Mouse (Mus musculus) activated CD4-positive, CD25-positive, alpha-beta regulatory T cell, adult 4 months (primary cell): ENCODE data around the gene Alpk1. TPM values are rescaled to one million over a fixed set of nuclear protein-coding genes. Genes with fewer than 3 reads are reported as not detected.

Source experiments
- ATAC-seq: one replicate; pipeline ENCODE4 v1.8.0; 2017
- polyA plus RNA-seq, 2 experiments: library from polyadenylated mRNA; unstranded; fragments of 100-300 nt; shearing (Covaris generic); gene quantifications; one replicate each; pipeline ENCODE4 v1.2.1; 2017

Alpk1 gene
- polyA plus RNA-seq, result under 1 TPM; 0.19 to 0.51 TPM

DNA sequence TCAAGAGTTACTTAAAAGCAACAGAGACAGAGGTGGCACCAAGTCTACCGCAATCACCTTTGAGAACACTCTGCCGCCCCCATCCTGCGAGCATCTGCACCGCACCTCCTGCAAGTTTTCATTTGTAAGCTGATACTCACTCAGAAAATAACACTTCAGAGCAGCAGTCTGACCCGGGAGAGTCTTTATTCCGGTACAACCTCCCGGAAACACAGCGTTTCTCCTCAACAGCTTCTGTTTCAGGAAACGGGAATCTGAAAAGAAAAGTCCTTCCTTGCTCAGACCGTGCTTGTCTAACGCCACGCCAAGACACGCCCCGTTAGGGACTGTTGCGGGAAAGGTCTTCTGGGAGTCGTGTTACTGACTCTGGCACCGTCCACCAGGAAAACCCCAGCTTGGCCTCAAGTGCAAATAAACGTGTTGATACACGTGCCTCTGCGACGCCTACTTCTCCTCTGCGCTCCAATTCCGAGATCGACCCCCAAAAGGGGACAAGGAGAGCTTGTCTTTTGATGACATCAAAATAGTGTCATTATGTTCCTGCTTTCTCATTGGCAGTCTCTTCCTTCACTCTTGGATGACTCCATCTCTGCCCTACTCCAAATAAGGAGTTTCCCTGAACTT, at the start of gene Alpk1:
Gene Alpk1, minus strand, starts transcription at position 507 of the 624 bp plus-strand sequence.
- ATAC-seq, result peak; percentile 92

DNA sequence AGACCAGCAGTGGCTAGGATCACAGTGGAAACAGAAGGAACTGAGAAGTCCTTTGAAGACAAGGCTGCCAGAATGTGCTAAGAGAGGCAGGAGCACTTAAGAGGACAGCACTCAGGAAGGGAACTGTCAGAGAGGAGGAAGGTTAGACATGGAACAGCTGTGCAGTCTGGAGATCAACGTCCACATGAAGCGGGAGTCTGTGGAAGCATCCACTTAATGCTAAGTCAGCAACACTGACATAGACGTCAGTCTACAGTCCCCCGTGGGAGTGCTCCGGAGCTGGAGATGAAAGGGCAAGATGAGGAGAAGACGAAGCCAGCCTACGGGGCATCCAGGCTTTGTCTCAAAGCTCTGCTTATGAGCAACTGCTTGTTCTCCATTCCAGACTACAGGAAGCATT, 46.8 kb upstream of the Alpk1 start:
- no peak for ATAC-seq

DNA sequence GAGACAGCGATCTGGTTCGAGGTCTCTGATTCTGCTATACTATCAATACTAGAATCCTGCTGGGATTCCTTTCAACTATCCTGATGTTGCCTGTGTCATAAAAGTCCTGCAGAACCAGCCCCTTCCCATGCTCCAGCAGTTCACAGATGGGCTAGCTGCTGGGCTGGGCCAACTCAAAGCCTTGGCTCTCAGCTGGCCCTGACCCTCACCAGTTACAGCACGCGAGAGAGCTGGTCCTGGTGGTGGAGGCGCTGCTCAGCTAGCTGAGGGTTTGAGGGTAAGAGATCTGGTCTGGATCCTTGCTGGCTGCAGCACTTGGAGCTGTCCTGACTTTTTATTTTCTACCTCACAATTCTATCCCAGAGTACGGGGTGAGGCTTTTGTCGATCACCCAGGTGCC, 46.2 kb upstream of the Alpk1 start:
- ATAC-seq, result no peak

DNA sequence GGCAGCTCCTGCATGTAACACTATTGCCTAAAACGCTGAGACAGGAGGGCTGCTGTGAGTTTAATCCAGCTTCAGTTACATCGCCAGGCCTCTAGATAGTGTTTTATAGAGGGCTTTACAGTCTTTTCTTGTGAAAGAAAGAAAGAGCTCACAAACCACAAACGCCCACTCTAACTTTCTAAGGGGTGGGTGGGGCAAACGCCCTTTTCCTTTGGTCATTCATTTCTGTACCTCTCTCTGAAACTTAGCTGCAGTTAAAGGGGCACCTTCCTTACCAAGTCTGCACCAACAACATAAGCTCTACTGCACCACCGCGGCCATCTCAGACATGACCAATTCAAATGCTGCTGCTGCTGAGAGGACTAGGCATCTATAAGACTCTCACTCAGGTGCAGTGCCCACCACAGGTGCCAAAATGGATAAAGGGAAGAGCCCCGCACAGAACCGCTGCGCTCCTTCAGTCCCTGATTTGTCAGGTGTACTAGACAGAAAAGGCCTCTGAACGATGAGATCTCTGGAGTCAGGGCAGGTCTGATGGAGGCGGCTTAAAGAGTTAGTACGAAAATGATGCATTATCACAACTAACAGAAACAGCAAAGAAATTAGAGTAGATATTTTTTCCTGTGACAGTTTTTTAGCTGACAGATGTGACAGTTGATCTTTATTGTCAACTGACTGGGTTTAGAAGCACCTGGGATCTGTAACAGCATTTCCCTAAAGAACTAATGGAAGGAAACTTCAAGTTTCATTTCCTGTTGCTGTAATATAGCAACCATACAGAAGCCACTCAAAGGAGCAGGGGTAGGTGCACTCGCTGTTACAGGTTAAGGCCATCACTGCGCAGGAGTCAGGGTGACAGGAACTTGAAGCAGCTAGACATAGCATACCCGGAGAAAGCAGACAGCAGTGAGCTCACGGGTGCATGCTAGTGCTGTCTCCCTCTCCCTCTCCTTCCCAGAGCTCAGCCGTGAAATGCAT, 43.8 kb upstream of the Alpk1 start:
- peak; percentile 93 for ATAC-seq

DNA sequence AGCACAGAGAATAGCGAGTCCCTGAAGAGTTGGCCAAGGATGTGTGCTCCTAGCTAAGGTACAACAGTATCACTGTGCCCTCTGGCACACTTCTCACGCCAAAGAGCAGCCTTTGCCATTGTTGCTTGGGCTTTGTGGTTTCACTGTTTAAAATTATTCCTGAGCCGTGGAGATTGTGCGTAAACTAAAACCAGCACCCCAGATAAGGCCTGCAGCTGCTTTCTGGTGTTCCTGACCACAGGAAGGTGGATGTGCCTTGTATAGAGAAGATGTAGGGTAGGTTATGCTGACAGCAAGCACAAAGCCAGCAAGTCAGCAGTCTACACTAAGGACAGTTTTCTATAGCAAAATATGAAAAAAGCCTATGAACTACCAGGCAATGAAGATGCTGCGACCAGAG, 40.9 kb upstream of the Alpk1 start:
- no peak for ATAC-seq

DNA sequence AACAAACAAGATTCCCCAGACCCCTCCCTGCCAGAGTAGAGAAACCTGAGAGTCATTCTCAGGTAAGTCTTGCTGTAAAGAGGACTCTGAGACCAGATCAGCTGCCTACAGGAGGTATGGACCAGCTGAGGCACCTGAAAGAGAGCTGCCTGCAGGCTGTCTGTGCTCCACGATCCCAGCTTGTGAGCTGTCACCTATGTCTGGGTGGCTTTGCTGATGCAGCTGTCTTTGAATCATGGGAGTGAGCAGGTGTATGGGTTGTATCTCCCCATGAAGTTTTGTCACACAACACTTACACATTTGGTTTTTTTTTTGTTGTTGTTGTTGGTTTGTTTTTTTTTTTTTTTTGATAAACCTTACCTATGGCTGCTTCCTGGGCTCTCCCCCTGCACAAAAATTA, 40.1 kb upstream of the Alpk1 start:
- no peak for ATAC-seq

DNA sequence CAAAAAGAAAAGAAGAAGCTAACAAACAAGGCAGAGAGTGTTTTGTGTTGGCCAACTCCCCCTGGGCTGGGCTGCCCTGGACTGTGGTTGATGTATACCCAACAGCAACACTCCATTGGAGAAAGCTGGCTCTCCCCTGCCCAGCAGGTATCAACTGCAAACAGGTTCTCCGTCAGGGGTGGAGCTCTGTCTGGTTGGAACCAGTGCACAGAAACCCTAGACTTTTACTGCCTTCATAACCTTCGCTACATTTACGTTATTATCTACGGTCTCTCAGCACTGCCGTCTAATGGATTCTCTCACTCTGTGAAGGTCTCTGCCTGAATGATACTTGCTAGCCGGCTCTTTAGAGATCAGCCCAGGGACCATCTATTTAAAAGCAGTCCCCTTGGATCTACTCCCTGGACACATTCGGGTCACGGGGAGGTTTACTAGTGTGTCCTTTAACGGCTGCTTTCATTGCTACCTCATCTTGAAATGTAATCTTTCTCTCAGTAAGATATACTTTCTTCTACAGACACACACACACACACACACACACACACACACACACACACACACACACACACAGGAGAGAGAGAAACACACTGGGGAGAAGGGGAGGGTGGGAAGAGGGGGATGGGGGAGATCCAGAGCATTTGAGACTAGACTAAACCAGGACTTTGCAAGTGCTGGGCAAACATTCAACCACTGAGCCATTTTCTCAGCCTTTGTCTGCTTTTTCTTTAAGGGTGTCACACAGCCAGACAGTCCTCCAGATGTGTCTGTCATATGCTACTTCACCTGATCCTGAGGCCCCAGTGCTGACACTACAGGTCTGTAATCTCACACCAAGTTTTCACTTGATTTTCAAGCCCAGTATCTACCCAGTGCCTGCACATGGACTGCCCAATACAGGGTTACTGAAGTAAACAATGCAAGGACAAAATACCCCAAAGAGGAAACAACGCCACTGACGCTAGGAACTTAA, 38.7 kb upstream of the Alpk1 start:
- no peak for ATAC-seq

DNA sequence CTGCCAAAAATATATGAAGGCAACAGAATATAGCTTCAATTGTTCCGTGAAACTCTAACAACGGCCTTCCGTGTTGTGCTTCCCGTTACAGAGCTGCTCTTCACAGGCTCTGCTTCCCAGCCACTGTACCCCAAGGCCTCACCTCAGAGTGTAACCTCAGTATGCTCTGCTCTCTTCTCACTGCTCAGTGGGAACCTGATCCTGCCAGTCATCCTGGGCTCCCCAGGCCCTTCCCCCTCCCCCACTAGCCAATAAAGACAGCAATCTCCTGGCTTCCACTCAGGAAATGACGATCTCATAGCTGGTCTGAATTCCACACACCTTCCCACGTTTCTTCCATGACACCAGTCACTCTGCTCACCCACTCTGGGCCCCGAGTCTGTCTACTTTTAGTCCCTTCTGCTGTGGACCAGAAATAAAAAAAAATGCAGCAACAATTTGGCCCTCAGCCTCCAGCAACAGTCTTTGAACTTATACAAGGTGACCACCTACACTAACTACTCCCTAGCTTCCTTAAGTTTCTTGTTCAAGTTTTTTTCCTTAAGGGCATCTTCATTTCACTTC, 36.9 kb upstream of the Alpk1 start:
- no peak for ATAC-seq

DNA sequence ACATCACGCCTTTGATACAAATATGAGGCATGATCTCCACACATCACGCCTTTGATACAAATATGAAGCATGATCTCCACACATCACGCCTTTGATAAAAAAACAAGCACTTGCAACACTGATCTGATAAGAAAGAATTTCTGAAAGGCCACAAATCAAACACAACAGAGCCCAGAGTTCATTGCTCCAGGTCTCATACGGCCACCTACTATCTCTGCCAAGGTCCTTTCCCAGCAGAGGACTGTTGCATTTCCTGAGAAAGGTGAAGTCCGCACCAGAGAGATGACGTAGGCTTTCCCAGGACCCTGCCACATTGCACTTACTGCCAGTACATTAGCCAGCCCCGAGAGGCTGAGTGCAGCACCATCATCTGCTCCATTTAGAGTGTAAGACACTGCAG, 28.8 kb upstream of the Alpk1 start:
- ATAC-seq, result no peak

DNA sequence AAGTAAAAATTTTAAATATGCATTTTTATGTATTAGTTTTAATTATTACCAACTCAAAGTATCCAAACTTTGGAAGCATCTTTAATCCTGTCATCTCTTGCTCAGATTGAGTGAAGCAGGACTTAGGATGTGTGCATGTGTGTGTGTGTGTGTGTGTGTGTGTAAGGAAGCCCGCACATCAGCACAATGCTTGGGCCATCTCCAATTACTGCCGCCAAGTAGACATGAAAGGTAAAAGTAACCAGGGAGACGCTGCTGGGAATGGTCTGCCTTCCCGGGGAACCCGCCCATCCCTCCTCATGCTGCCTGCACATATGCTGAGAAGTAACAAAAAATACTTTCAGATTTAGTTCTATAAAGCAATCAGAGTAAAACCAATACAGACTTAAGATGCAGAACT, 27.5 kb upstream of the Alpk1 start:
- ATAC-seq, result no peak

DNA sequence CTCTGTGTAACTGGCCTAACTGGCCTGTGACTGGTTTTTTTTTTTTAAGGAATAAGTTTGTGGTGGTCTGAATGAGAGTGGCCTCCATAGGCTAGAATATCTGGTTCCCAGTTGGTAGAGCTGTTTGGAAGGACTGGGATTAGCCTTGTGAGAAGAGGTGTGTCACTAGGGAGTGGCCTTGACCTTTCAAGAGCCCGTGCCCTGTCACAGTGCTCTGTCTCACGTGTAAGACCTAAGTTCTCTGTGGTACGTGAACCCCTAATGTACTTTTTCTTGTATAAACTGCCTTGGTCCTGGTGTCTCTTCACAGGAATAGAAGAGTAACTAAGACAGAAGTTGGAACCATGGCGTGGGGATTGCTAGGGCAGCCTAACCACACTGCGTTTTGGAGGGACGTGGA, 25.7 kb upstream of the Alpk1 start:
- no peak for ATAC-seq

DNA sequence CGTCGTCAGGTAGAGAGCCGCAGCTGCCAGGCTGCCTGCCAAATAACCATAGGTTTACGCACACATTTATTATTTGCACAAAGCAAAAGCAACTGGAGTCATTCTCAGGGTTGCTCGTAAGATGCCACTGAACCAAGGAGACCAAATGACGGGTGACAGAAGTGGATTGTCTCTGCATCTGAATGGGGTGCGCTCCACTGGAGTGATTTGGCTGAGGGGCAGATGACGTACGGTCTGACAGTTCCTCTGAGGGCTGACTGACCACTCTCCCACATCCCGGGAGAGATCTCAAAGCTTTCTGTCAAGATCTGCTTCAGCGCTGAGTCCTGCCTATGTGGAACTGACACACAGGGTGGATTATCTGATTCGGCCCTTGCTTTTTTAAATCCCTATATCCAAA, 24.7 kb upstream of the Alpk1 start:
- ATAC-seq, result no peak

DNA sequence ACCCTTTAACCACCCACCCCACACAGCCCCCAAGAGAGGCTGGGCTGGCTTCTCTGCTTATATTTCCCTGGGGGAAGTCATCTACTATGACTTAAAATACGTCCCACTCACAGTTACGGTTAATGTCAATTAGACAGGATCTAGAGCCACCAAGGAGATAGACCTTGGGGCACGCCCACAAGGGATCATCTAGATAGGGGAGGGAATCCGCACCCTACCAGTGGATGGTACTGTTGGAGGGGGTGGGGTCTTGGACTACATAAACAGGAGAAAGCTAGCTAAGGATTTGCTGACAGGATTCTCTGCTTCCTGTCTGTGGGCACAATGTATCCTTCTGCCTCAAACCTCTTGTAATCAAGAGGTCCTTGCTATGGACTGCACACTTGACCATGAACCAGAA, 24.1 kb upstream of the Alpk1 start:
- ATAC-seq, result no peak

DNA sequence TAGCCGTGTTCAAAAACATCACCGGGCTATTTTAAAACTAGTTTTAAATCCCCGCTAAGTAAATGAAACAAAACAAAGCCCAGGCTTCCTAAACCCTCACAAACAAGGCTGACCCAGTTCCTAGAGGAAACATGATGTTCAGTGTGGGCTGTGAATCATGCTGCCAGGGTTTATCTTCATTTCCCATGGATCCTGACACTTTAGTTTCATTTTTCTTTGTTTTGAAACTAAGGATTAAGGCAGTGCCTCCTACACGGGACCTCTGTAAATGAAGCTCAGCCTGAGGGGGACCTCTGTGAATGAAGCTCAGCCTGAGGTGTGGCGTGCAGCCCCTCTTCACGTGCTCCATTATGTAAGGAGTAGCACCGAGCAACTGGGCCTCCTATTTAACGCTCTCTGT, 22.5 kb upstream of the Alpk1 start:
- no peak for ATAC-seq

DNA sequence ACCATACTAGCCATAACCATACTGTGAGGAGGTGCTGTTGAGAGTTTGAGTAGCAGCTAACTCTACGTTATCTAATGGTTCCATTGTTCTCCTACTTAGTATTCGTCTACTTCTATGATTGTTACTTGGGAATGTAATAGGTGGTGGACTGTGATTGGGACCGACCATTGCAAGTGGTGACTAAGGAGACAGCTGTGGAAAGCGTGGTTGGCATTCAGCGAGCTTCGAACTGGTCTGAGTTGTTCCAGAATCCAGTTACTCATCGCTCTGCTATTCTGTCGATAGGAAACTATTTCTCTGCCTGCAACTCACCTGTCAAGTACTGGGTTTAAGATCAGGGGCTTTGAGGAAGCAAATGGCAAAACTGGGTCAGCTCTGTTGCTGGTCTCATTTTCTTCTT, 20.8 kb upstream of the Alpk1 start:
- no peak for ATAC-seq

DNA sequence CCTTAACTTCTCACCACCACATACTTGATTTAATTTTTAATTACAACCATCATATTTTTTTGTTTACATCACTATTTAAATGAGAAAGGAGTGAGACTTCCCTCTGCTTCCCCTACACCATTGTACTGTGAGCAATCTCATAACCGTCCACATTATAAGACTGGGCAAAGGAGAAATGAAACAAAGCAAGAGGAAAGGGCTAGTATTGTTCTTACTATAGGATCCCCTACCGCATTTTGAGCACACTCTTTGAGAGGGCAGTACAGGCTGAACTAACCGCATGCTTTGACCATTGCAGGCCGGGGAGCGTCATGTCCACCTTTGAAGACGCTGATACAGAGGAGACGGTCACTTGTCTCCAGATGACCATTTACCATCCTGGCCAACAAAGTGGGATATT, 15.9 kb upstream of the Alpk1 start:
- no peak for ATAC-seq

DNA sequence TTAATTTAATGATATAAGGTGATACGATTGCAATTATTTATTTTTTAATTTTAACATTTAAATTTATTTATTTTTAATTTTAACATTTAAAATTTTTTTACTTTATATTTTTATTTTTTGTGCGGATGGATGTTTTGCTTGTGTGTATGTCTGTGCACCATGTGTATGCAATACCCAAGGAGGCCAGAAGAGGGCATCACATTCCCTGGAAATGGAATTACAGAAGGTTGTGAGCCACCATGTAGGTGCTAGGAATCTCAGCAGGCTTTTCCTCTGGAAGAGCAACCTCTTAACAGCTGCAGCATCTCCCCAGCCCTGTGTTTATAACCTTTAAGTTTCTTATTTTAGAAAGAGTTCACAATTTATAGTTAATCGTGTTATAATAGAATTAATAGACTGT, 15.4 kb upstream of the Alpk1 start:
- ATAC-seq, result no peak

DNA sequence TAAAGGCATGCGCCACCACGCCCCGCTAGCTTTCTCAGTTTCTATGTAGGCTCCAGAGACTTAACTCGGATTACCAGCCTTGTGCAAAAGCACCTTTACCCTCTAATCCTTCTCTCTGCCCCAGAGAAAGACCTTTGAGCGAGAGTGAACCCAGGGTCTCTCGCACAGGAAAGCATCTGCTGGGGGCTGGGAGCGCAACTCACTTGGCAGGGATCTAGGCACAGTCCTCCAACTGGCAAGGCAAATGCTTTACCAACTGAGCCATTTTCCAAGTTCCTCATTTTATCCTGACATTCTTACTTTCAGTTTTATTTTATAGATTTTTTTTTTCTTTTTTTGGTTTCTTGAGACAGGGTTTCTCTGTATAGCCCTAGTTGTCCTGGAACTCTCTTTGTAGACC, 12.7 kb upstream of the Alpk1 start:
- ATAC-seq, result no peak

DNA sequence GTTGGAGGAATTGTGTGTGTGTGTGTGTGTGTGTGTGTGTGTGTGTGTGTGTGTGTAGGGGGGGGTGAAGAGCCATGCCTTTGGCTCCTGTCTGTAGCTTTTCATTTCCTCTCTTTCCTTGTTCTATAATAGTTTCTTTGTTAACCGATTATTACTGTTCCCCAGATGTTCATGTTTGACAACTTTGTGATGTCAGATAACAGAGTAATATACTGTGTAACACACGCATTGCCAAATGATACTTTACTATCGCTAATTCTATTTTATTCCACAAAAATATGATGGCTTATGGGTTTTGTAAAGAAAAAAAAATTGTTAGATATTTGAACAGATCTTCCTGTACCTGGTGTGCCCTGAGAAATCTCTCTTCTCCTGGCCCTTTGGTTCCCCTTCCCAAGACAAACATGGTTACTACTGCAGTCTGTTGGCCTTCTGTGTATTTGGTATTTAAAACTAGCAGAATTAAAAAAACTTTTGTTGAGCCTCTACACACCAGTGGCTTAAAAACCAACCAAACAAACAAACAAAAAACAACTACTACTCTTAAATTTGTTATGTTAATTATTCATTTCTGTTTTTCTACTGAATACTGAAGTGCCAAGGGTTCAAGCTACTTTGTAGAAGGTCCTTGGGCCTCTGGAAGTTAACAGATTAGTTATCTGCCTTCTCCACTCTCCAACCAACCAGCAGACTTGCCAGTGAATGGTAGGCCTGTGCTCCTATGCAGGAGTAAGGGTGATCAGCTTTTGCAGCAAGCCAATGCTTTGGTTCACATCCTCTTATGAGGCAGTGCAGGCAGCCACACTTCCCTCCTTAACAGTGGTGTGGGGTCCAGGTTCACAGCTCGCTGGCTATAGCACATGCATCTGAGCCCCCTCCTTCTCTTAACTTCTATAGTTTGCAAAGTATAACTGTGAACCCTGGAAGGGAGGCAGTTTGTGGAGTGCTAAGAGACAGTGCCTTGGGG, 11.6 kb upstream of the Alpk1 start:
- no peak for ATAC-seq

DNA sequence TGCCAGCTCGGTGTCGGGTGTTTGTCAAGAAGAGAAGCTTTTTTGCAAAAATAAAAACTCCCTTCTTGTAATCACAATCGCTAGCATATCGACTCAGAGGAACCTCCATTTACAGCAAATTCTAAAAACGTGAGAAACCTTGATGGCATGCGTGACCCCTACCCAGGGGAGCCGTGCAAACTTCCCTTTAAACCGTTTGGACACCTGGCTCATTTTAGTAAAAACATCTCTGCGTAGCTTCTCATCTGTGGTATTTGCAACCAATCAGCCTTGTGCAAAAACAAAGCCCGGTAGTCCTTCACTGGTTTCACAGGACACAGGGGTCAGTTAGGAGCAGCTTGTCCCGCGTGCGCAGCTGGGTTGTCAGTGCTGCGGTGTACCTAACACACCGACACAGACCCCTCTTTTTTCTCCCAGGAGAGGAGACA, 10.7 kb upstream of the Alpk1 start:
- no peak for ATAC-seq
